Mouse (Mus musculus) frontal cortex, postnatal 14 days (tissue): ENCODE results near the gene Mthfsd.

Experiments
- DNase-seq, 2 experiments: peaks; one replicate each; pipeline ENCODE4 v3.0.0; 2022; ENCODE audit warnings: low spot score in 2 of 2

Mthfsd gene

GRCm38 (mm10) chr8:121122368-121122767, 14.2 kb upstream of the Mthfsd start:
- no peak for DNase-seq

GRCm38 (mm10) chr8:121121704-121122103, 13.5 kb upstream of the Mthfsd start:
- no peak for DNase-seq

- DNase-seq: no peak
Observed at GRCm38 (mm10) chr8:121120456-121121419, 12.5 kb upstream of the Mthfsd start.

- no peak for DNase-seq
Observed at GRCm38 (mm10) chr8:121119635-121120455, 11.7 kb upstream of the Mthfsd start.

GRCm38 (mm10) chr8:121118634-121119420, 10.6 kb upstream of the Mthfsd start:
- DNase-seq: no peak

GRCm38 (mm10) chr8:121117906-121118305, 9.7 kb upstream of the Mthfsd start:
- DNase-seq: no peak

- DNase-seq: no peak
Observed at GRCm38 (mm10) chr8:121117186-121117651, 9.0 kb upstream of the Mthfsd start.

- no peak for DNase-seq
Observed at GRCm38 (mm10) chr8:121116591-121117185, 8.5 kb upstream of the Mthfsd start.

- peak; percentile 38 to 60 for DNase-seq
Observed at GRCm38 (mm10) chr8:121115948-121116347, 7.8 kb upstream of the Mthfsd start, which contains the start of gene Foxc2. TSS of gene Foxc2 (plus strand) at chr8:121116171.

- DNase-seq: no peak
Observed at GRCm38 (mm10) chr8:121115136-121115535, 6.9 kb upstream of the Mthfsd start.

- DNase-seq: peak; percentile 87 to 96
Observed at GRCm38 (mm10) chr8:121113261-121113660, 5.1 kb upstream of the Mthfsd start.

GRCm38 (mm10) chr8:121111145-121111907, 3.1 kb upstream of the Mthfsd start:
- DNase-seq: no peak

- DNase-seq: no peak
Observed at GRCm38 (mm10) chr8:121108657-121109056, 465 bp upstream of the Mthfsd start.

GRCm38 (mm10) chr8:121104049-121104818, 4.0 kb downstream of the Mthfsd start:
- DNase-seq: peak; percentile 41 to 71

GRCm38 (mm10) chr8:121093496-121093895, 14.7 kb downstream of the Mthfsd start:
- DNase-seq: no peak

- DNase-seq: peak; percentile 46 to 83
Observed at GRCm38 (mm10) chr8:121092627-121093026, 15.6 kb downstream of the Mthfsd start.

GRCm38 (mm10) chr8:121092141-121092540, 16.1 kb downstream of the Mthfsd start:
- DNase-seq: no peak

- no peak for DNase-seq
Observed at GRCm38 (mm10) chr8:121090716-121091115, 17.5 kb downstream of the Mthfsd start.

GRCm38 (mm10) chr8:121089631-121090380, 18.4 kb downstream of the Mthfsd start:
- DNase-seq: no peak
